Mouse (Mus musculus) cerebellum, postnatal 10 days (tissue): ENCODE measurements at regions not wholly inside any gene's neighbourhood (a gene's known extent, or its start where the extent isn't known, plus 50 kb on each side); places are given as distances from the start of the nearest gene placed in this dataset.

Experiments used
- DNase-seq, 2 experiments: peaks; one replicate each; pipeline ENCODE4 v3.0.0; 2021; ENCODE audit warnings: mixed read lengths in 2 of 2

DNA sequence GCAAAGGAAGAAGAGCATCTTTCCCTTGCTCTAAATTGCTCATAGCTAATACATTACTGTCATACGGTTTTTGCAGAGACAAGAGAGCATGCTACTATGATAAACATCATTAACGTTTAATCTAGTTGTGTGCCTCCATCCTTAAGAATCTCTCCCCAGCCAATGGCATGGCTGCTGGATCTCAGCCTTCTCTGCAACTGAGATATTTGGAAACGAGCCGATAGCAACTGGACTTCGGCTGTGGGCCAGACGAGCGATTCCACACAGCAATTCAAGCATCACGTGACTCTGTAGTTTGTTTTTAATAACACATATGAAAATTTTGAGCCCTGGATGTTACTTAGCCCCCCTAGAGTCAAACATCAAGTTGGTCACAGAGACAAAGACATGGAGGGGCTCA, 272.2 kb upstream of the Tmem132c start:
- DNase-seq = peak; percentile 53

DNA sequence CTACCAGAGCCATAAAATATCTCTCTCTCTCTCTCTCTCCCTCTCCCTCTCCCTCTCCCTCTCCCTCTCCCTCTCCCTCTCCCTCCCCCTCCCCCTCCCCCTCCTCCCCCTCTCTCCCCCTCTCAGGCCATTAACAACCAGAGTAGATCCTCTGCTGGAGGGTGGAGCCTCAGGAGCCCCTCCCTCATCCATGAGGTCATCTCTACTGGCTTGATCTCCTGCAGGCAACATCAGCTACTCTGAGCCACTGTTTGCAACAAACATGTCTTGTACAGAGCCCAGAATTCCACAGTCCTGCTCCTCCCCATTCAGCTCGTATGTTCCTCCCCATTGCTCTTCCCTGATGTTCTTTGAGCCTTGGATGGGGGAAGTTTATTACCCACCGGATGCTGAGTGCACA, 270.3 kb upstream of the Tmem132c start:
- no peak for DNase-seq

DNA sequence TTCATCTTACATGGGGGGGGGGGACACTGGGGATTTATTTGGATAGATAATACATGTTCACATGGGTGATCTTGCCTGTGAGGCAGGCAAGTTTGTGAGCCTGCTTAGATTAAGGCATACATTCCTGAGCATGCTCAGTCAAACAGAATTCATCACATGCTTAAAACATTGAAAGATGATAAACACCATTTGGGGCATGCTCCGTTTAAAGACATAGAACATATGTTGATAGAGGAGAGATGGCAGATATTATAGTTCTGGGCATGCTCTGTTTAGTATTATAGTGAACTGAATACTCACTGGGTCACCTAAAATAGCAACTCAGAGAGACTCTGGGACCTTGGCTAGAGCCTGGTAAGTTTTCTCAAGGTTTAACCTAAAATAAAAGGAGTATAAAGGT, 269.6 kb upstream of the Tmem132c start:
- no peak for DNase-seq

DNA sequence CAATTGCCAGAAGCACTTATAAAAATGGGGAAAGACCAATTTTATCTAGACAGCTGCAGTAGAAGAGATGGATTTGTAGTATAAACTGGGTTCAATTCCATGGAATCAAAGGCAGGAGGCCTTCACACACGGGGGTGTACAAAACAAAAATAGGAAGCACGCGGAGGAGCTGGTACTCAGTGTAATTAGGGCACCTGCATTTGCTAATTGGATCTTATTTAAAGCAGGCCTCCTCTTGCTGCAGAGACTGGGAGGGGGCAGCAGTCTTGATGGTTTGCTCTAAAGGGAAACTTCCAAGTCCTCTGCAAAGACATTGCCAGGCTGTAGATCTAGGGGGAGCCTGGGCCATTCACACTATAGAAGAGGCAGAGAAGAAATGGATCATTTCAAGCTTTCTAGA, 268.2 kb upstream of the Tmem132c start:
- DNase-seq = no peak

DNA sequence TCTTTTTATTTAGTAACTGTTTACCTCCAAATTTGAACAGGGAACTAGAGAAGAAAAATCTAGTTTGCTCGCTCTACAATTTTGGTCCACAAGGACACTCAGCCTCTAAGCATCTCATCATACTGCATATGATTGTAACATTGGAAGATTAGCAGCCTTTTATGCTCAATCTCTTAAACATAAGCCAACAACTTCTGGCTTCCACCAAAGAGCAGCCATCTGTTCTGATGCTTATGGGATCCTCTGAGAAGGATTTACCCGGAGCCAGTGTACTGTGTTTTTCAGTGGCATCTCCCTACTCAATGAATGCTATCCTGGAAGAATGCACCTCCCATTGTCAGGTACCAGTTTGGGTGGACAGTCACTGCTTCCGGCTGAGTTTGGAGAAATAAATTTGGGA, 267.0 kb upstream of the Tmem132c start:
- DNase-seq = no peak

DNA sequence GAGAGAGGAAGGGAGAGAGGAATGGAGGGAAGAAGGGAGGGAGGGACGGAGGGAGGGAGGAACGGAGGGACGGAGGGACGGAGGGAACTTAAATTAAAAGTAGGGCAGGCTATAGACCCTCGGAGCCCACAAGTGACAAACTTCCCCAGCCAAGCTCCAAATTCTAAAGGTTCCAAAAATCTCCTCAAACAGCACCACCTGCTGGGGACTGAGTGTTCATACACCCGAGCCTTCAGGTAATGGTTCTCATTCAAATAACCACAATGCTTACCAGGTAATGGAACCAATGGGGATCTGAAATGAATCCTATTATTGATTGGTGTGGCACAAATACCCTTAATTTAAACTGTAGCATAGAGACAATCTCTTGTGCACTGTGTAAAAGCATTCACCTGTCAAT, 246.0 kb upstream of the Tmem132c start:
- peak; percentile 30 to 44 for DNase-seq

DNA sequence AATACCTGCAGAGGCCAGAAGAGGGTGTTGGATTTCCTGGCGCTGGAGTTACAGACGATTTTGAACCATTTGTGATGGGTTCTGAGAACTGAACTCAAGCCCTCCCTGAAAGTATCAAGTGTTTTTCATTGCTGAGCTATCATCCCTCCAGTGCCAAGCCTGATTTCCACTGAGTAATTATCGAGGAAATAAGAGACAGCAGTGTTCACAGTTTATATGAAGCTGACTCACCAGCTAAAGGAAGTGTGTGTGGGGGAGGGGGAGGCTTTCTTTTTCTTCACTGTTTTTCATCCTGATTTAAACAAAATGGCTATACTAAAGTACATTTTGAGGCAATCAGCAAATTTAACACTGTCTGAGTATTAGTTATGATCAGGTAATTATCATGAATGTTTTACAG, 227.4 kb upstream of the Tmem132c start:
- no peak for DNase-seq

DNA sequence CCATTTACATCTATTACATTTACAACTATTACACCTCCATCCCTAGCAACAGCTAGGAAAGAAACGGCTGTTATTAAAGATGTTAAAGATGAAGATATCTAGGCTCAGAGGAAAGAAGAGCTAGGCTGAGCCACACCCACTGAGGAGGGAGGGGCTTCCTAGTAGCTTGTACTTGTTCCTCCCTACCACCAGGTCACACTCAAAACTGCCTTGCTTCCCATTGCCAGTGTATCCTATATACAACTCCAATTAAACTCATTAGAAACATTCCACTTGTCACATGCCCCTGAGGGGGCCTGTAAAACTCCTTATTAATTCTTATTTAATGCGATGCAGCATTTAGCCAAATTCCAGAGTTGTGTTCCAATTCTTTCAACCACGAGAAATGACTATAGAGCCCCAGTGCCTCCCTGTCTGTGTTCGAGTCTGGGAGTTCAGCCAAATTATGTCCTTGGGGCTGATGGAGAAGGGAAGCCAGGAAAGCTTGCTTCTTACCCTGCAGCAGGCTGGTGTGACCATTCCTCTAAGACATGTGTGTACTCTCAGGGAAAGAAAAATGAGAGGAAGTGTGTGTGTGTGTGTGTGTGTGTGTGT, 225.0 kb upstream of the Tmem132c start:
- DNase-seq = peak; percentile 51 to 56

DNA sequence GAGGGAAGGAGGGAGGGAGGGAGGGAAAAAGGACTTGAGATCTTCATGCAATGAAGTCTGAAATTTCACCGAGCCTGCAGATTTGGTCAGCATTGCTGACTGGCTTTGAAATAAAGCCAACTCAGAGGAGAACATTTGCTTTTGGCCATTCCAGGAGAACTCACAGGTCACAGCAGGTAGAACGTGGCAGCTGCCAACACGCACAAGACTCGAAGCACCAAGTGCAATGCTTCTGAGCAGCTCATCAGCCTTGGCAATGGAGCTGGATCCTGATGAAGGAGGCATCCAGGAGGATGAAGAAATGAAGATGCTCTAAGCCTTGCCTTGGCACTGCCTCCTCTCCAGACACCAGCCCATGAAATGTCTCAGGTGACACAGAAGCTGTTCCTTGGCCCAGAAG, 223.6 kb upstream of the Tmem132c start:
- peak; percentile 60 to 80 for DNase-seq

DNA sequence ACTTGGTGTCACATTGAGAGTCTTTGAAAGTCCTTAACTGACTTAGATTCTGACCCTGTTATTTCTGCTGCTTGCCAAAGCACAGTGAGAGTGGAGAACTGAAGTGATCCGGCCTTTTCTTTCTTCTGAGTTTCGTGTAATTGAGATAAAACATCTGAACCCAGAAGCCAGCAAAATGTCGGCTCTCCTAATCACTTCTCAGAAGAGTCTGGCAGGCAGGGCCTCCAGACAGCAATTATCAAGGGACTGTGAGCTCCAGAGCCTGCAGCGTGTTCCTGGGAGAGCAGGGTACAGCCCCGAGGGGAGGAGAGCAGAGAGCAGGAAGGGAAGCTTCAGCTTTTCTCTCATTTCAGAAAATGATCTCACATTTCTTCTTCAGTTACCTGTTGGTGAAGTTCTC, 205.1 kb upstream of the Tmem132c start:
- no peak for DNase-seq

DNA sequence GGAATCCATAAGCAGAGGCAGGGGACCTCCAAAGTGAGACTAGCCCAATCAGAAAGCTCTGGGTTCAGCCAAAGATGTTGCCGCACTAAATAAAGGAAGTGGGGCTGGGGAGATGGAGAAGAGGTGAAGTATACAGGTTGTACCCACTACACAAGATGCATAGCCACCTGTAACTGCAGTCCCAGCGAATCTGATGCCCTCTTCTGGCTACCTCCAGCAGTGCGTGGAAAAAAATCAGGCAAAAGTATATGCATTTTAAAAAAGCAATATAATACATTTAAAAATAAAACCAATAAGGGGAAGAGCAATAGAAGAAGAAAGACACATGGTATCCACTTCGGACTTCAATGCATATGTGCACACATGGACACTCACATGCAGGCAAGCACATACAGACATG, 183.8 kb upstream of the Tmem132c start:
- no peak for DNase-seq

DNA sequence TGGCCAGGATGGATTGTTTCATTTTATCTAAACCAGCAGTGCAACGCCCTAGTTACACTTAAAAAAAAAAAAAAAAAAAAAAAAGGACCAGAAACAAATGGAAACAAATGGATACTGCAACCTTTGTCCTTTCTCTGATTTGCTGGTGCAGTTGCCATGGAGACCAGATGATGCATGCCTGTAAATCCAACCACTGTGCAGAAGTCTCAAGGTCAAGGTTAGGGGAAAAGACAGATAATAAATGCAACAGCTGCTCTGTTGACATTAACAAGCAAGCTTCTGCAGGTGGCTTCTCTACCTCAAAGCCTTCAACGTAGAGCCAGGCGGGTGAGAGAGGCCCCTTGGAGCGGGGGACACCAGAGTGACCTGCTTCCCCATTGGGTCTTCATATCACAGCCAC, 167.3 kb upstream of the Tmem132c start:
- DNase-seq = no peak
